ENCODE assay signal across 23 mouse cellular contexts in genomic region chr19:23376536-23377201, GRCm38 (mm10).
DNase-seq lines count a peak whose midpoint lies in the region; ATAC-seq and TF ChIP-seq lines count a peak whose summit lies in the region.
"Had no signal": no experiment of that assay in that cellular context is flagged by ENCODE, and none has a peak within 500 bp of the region (broad histone marks: within the 10 kb centered on the region; RNA-seq: fewer than 3 reads in every experiment).

No protein-coding gene starts in this region.

- peak overlapping the region; percentile 78 for H3K27ac ChIP-seq in hindbrain, embryonic 12.5 days
- H3K27ac ChIP-seq in hindbrain, embryonic 14.5 days: no peak overlapping the region
- H3K27ac ChIP-seq in CH12.LX (ENCODE audit: insufficient read depth, low read depth): no peak overlapping the region
- H3K27ac ChIP-seq in midbrain, embryonic 14.5 days (replicated peaks; ENCODE audit: low read depth, low read length): peak overlapping the region; percentile 77
- H3K27ac ChIP-seq: left cerebral cortex, adult 2 months; limb, embryonic 15.5 days; liver, embryonic 14.5 days had no signal

- H3K27me3 ChIP-seq in hindbrain, embryonic 12.5 days: peaks cover 3% of the 10 kb centered on the region; the same call in 1 of the 2 replicates
- no peaks in the 10 kb centered on the region for H3K27me3 ChIP-seq in hindbrain, embryonic 14.5 days (ENCODE audit: control insufficient read depth, insufficient read depth, low read length)
- no peaks in the 10 kb centered on the region for H3K27me3 ChIP-seq in CH12.LX (replicated peaks)
- no peaks in the 10 kb centered on the region for H3K27me3 ChIP-seq in midbrain, embryonic 14.5 days (ENCODE audit: control insufficient read depth, insufficient read depth, low read length)
- H3K27me3 ChIP-seq: limb, embryonic 15.5 days had no signal

- TF ChIP-seq CTCF in CH12.LX (conservative IDR thresholded peaks at IDR 0.05 in 1 of 2, IDR thresholded peaks at IDR 0.05 in 1 of 2; ENCODE audit: low read depth in 2 of 2, low read length in 2 of 2): no peak
- no peak for TF ChIP-seq CTCF in brain, embryonic 14.5 days (IDR thresholded peaks at IDR 0.05; ENCODE audit: borderline replicate concordance, extremely low read depth, insufficient read depth, insufficient read length)

- no peak for TF ChIP-seq RAD21 in CH12.LX (IDR thresholded peaks at IDR 0.05; ENCODE audit: low read depth, low read length)

- no peak for DNase-seq in hindbrain, embryonic 14.5 days (ENCODE audit: low spot score)
- DNase-seq in CH12.LX (ENCODE audit: extremely low read depth): no peak
- peak; percentile 59 for DNase-seq in brain, embryonic 14.5 days (ENCODE audit: low read depth)
- DNase-seq in midbrain, embryonic 14.5 days: peak; percentile 56
- DNase-seq in lung, postnatal 25 days (ENCODE audit: low spot score): no peak
- no peak for DNase-seq in gastrocnemius, adult 8-10 months (ENCODE audit: low spot score in 2 of 2)
- DNase-seq: adrenal gland, adult 8-10 months; cerebellum, adult 9-10 months; forebrain, postnatal 0 days; gastrocnemius, postnatal 36 days; kidney, adult 18-20 months; kidney, postnatal 4 days; left cerebral cortex, postnatal 4 days; lung, embryonic 14.5 days; lung, postnatal 36 days; right cerebral cortex, postnatal 4 days had no signal

- TF ChIP-seq POLR2A in CH12.LX (IDR thresholded peaks at IDR 0.05; ENCODE audit: low read depth, low read length): no peak
- TF ChIP-seq POLR2A in brain, embryonic 14.5 days (IDR thresholded peaks at IDR 0.05; ENCODE audit: borderline replicate concordance, extremely low read depth, insufficient read depth, insufficient read length, poor library complexity, severe bottlenecking): no peak

- H3K79me2 ChIP-seq in CH12.LX (replicated peaks; ENCODE audit: control insufficient read depth, extremely low read depth, insufficient read depth, poor library complexity, severe bottlenecking): no peaks in the 10 kb centered on the region

- H3K9me3 ChIP-seq in hindbrain, embryonic 12.5 days (replicated peaks): no peaks in the 10 kb centered on the region
- H3K9me3 ChIP-seq in hindbrain, embryonic 14.5 days (ENCODE audit: control insufficient read depth, low read length): no peaks in the 10 kb centered on the region
- no peaks in the 10 kb centered on the region for H3K9me3 ChIP-seq in CH12.LX (replicated peaks; ENCODE audit: low read length)
- no peaks in the 10 kb centered on the region for H3K9me3 ChIP-seq in midbrain, embryonic 14.5 days (ENCODE audit: control insufficient read depth, low read length)
- H3K9me3 ChIP-seq: limb, embryonic 15.5 days; megakaryocyte, embryonic 14.5 days had no signal

- dilution Hi-C loops in CH12.LX (cut with MboI; ENCODE audit: extremely low pct_ligation_motif_present, extremely low pct_unique_long_range_greater_than_20kb, low sequenced_read_pairs): no loop called here

- no peaks in the 10 kb centered on the region for H3K36me3 ChIP-seq in hindbrain, embryonic 12.5 days
- H3K36me3 ChIP-seq in hindbrain, embryonic 14.5 days (replicated peaks; ENCODE audit: control insufficient read depth, insufficient read depth): no peaks in the 10 kb centered on the region
- H3K36me3 ChIP-seq in CH12.LX (replicated peaks in 1 of 2; ENCODE audit: control insufficient read depth in 1 of 2, insufficient read depth in 1 of 2, low read length in 1 of 2): no peaks in the 10 kb centered on the region
- H3K36me3 ChIP-seq in midbrain, embryonic 14.5 days (ENCODE audit: control insufficient read depth, insufficient read depth, low read length): no peaks in the 10 kb centered on the region
- H3K36me3 ChIP-seq: limb, embryonic 15.5 days had no signal

- H3K4me1 ChIP-seq in hindbrain, embryonic 12.5 days: peaks cover 11% of the 10 kb centered on the region
- H3K4me1 ChIP-seq in hindbrain, embryonic 14.5 days (replicated peaks; ENCODE audit: control insufficient read depth, insufficient read depth, low read length): peaks cover 7% of the 10 kb centered on the region; the same call in 1 of the 2 replicates
- H3K4me1 ChIP-seq in CH12.LX (ENCODE audit: control insufficient read depth in 1 of 2, insufficient read depth in 2 of 2): peaks cover 5 to 8% of the 10 kb centered on the region in 2 experiments
- peaks cover 13% of the 10 kb centered on the region; the same call in 1 of the 2 replicates for H3K4me1 ChIP-seq in midbrain, embryonic 14.5 days (ENCODE audit: control insufficient read depth, insufficient read depth, low read length)
- H3K4me1 ChIP-seq: limb, embryonic 15.5 days had no signal

- H3K4me2 ChIP-seq in hindbrain, embryonic 12.5 days (replicated peaks): 0 out of 2 replicates have a peak overlapping the region, but pooled peaks have one; percentile 1
- H3K4me2 ChIP-seq in hindbrain, embryonic 14.5 days (replicated peaks): no peak overlapping the region
- H3K4me2 ChIP-seq in CH12.LX (ENCODE audit: insufficient read depth, low read depth, poor library complexity, severe bottlenecking): peak overlapping the region; percentile 53; the same call in 1 of the 2 replicates
- peak overlapping the region; percentile 22; the same call in 1 of the 2 replicates for H3K4me2 ChIP-seq in midbrain, embryonic 14.5 days (ENCODE audit: low read length)
- H3K4me2 ChIP-seq: limb, embryonic 15.5 days; lung, embryonic 14.5 days had no signal

- no peak overlapping the region for H3K9ac ChIP-seq in hindbrain, embryonic 12.5 days
- no peak overlapping the region for H3K9ac ChIP-seq in hindbrain, embryonic 14.5 days
- H3K9ac ChIP-seq in CH12.LX (ENCODE audit: insufficient read depth, low read depth): no peak overlapping the region
- peak overlapping the region; percentile 31; the same call in 1 of the 2 replicates for H3K9ac ChIP-seq in midbrain, embryonic 14.5 days (replicated peaks; ENCODE audit: low read length)
- H3K9ac ChIP-seq: forebrain, postnatal 0 days; limb, embryonic 15.5 days; liver, embryonic 14.5 days; lung, embryonic 14.5 days had no signal

- in situ Hi-C loops in CH12.LX (cut with MboI; ENCODE audit: low pct_ligation_motif_present, low pct_unique_long_range_greater_than_20kb, low sequenced_read_pairs): no loop called here

- TF ChIP-seq EP300 in CH12.LX (IDR thresholded peaks at IDR 0.05; ENCODE audit: low read length): no peak

- WGBS in hindbrain, embryonic 12.5 days: 61% methylated on average over 11 of the region's 11 CpGs
- 52% methylated on average over 11 of the region's 11 CpGs for WGBS in hindbrain, embryonic 14.5 days
- 46% methylated on average over 11 of the region's 11 CpGs for WGBS in midbrain, embryonic 14.5 days

- H3K4me3 ChIP-seq in hindbrain, embryonic 12.5 days: no peak overlapping the region
- no peak overlapping the region for H3K4me3 ChIP-seq in hindbrain, embryonic 14.5 days (replicated peaks; ENCODE audit: low read length)
- no peak overlapping the region for H3K4me3 ChIP-seq in CH12.LX (replicated peaks in 1 of 3; ENCODE audit: low read depth in 2 of 3, low read length in 2 of 3, poor library complexity in 1 of 3)
- no peak overlapping the region for H3K4me3 ChIP-seq in midbrain, embryonic 14.5 days (replicated peaks; ENCODE audit: low read depth, low read length)
- H3K4me3 ChIP-seq: left cerebral cortex, adult 2 months; limb, embryonic 15.5 days; megakaryocyte, embryonic 14.5 days had no signal

- peak; percentile 50 for ATAC-seq in hindbrain, embryonic 12.5 days (ENCODE audit: low FRiP score)
- no peak for ATAC-seq in hindbrain, embryonic 14.5 days (ENCODE audit: low FRiP score)
- no peak; the same call in 1 of the 2 replicates for ATAC-seq in midbrain, embryonic 14.5 days (ENCODE audit: low FRiP score, low TSS enrichment)
- ATAC-seq: activated CD4-positive, CD25-positive, alpha-beta regulatory T cell, adult 4 months; forebrain, postnatal 0 days; inflammation-experienced regulatory T-cells, adult 6 months had no signal

TF ChIP-seq in CH12.LX, 34 proteins besides CTCF, POLR2A, EP300 and RAD21:
- TF ChIP-seq TBP (conservative IDR thresholded peaks at IDR 0.05; ENCODE audit: low read depth, low read length): no peak
- no peak for TF ChIP-seq ZMIZ1 (IDR thresholded peaks at IDR 0.05; ENCODE audit: low read depth, low read length)
- no peak for TF ChIP-seq CHD1 (IDR thresholded peaks at IDR 0.05; ENCODE audit: low read depth, low read length)
- TF ChIP-seq ZKSCAN1 (IDR thresholded peaks at IDR 0.05; ENCODE audit: borderline replicate concordance, low read depth, low read length): no peak
- no peak for TF ChIP-seq RCOR1 (conservative IDR thresholded peaks at IDR 0.05; ENCODE audit: low read depth, low read length)
TF ChIP-seq in CH12.LX: peak in this region for 0.

Comparison
In these comparisons a context has a peak if more than half of its experiments do, and no peak if none do; other contexts are left out.
1. H3K27ac ChIP-seq: peak in hindbrain, embryonic 12.5 days (single experiment) and midbrain, embryonic 14.5 days (single experiment); none in hindbrain, embryonic 14.5 days (single experiment) and CH12.LX (single experiment).
2. DNase-seq: peak in brain, embryonic 14.5 days (single experiment) and midbrain, embryonic 14.5 days (single experiment); none in hindbrain, embryonic 14.5 days (single experiment), CH12.LX (single experiment), lung, postnatal 25 days (single experiment) and gastrocnemius, adult 8-10 months (0 of 2).